ENCODE assay signal across 30 mouse cellular contexts in genomic region chr19:46114617-46115016, GRCm38 (mm10). TPM values are rescaled to one million over a fixed set of nuclear protein-coding genes. Genes with fewer than 3 reads are reported as not detected.
"Had no signal": no experiment of that assay in that cellular context is flagged by ENCODE, and none has a peak within 500 bp of the region (broad histone marks: within the 10 kb centered on the region; RNA-seq: fewer than 3 reads in every experiment).

No protein-coding gene starts in this region.

- DNase-seq: kidney, adult 2 months; kidney, postnatal 25 days; layer of hippocampus, adult 9-11 months; liver; liver, embryonic 13.5 days; lung, postnatal 36 days; retina, postnatal 1 day; right cerebral cortex, postnatal 25 days; spleen, adult 18-20 months; thymus, postnatal 36 days had no signal

- H3K9ac ChIP-seq: limb, embryonic 13.5 days; liver, embryonic 13.5 days; midbrain, embryonic 13.5 days; neural tube, embryonic 13.5 days; stomach, embryonic 15.5 days had no signal

- H3K27ac ChIP-seq: kidney, postnatal 0 days; layer of hippocampus, adult 2 months; limb, embryonic 10.5 days; limb, embryonic 13.5 days; liver, embryonic 13.5 days; midbrain, embryonic 10.5 days; midbrain, embryonic 13.5 days; neural tube, embryonic 13.5 days; stomach, embryonic 15.5 days had no signal

- H3K4me2 ChIP-seq: limb, embryonic 13.5 days; liver, embryonic 13.5 days; midbrain, embryonic 13.5 days; neural tube, embryonic 13.5 days; stomach, embryonic 15.5 days had no signal

- H3K4me1 ChIP-seq: limb, embryonic 10.5 days; limb, embryonic 13.5 days; midbrain, embryonic 10.5 days; midbrain, embryonic 13.5 days; neural tube, embryonic 13.5 days; stomach, embryonic 15.5 days had no signal

- H3K27me3 ChIP-seq: limb, embryonic 13.5 days; liver, embryonic 13.5 days; midbrain, embryonic 13.5 days; neural tube, embryonic 13.5 days; stomach, embryonic 15.5 days had no signal

- H3K36me3 ChIP-seq: limb, embryonic 10.5 days; limb, embryonic 13.5 days; liver, embryonic 13.5 days; midbrain, embryonic 10.5 days; midbrain, embryonic 13.5 days; neural tube, embryonic 13.5 days; stomach, embryonic 15.5 days had no signal

- ATAC-seq: midbrain, embryonic 13.5 days; midbrain, embryonic 16.5 days had no signal

- H3K9me3 ChIP-seq: limb, embryonic 10.5 days; limb, embryonic 13.5 days; liver, embryonic 13.5 days; midbrain, embryonic 10.5 days; midbrain, embryonic 13.5 days; neural tube, embryonic 13.5 days; stomach, embryonic 15.5 days had no signal

- H3K4me3 ChIP-seq: layer of hippocampus, adult 2 months; limb, embryonic 10.5 days; limb, embryonic 13.5 days; liver, embryonic 13.5 days; megakaryocyte, embryonic 14.5 days; midbrain, embryonic 10.5 days; midbrain, embryonic 13.5 days; myocyte; neural tube, embryonic 13.5 days; stomach, embryonic 15.5 days had no signal

RNA-seq across cellular contexts. Expression of gene Elovl3, which starts 17.1 kb away (rescaled TPM):
- total RNA-seq: layer of hippocampus, adult 2 months; layer of hippocampus, postnatal 25 days; left cerebral cortex, adult 18-20 months; left cerebral cortex, postnatal 25 days; monocyte, adult 5-6 weeks; neutrophil, adult 5-6 weeks had no signal
- polyA plus RNA-seq: kidney, embryonic 14.5 days; large intestine, adult 2 months; liver, embryonic 13.5 days; midbrain, embryonic 10.5 days; neural tube, embryonic 13.5 days; stomach, embryonic 15.5 days had no signal

RNA-seq across cellular contexts. Expression of gene Pitx3, which starts 33.5 kb away (rescaled TPM):
- total RNA-seq: layer of hippocampus, adult 2 months; layer of hippocampus, postnatal 25 days; left cerebral cortex, adult 18-20 months; left cerebral cortex, postnatal 25 days; monocyte, adult 5-6 weeks; neutrophil, adult 5-6 weeks had no signal
- polyA plus RNA-seq: kidney, embryonic 14.5 days; kidney, postnatal 0 days; large intestine, adult 2 months; lung, embryonic 16.5 days; stomach, embryonic 15.5 days; thymus, postnatal 0 days had no signal
